Mouse (Mus musculus): ENCODE data around the gene Aym1.

Gene Aym1

DNA sequence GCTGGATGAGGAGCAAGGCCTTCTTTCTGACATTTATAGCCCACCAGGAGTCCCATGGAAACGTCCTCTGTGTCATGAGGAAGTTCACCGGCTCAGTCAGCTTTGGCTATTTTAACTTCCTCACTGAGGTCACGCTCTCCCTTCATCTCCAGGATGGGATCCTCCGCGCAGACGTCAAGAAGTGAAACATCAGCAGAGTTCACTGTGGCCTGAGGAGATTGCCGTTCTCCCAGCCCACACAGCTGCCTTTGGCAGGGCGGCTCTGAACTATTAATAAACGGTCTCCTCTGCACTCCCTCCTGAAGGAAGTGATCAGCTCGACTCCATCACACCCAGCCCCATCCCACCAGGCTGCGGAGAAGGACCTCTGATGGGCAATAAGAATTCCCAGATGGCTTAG lies 45.6 kb downstream of the Aym1 start:
- no peak for DNase-seq (ENCODE audit: low spot score)

- DNase-seq (ENCODE audit: low spot score) = peak; percentile 10
These were observed 50.3 kb downstream of the Aym1 start for GRCm38 (mm10) chr5:113407346-113407745.
